Mouse (Mus musculus) G1E-ER4 (cell line): ENCODE results near the gene Sigirr. TPM values are rescaled to one million over a fixed set of nuclear protein-coding genes. Genes with fewer than 3 reads are reported as not detected.

Experiments
- GATA1 ChIP-seq: IDR thresholded peaks from one replicate; pipeline ENCODE4 v1.8.0; 2012; ENCODE audit warnings: low read length, inconsistent platforms
- polyA plus RNA-seq: library from polyadenylated mRNA; stranded (reverse); fragments of >175 nt; gene quantifications from 2 replicates; pipeline ENCODE4 v1.2.3, GENCODE M21; 2012

Gene Sigirr
- polyA plus RNA-seq, 1 experiment, result 7.2 TPM

GRCm38 (mm10) chr7:141056976-141057375, 43.4 kb downstream of the Sigirr start:
- no peak for TF ChIP-seq GATA1

DNA sequence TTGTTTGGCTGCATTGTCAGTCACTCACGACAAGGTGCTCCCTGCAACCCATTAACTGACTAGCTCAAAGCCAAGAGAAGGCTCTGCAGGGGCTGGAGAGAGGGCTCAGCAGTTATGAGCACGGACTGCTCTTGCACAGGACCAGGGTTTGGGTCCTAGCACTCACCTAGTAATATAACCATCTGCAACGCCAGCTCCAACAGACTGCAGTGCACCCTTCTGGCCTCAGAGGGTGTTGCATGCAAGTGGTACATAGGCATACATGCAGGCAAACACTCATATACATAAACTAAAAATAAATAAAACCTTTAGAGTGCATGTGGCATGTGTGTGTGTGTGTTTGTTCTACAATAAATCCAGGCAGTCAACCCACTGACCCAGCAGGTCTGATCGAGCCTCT, 44.6 kb downstream of the Sigirr start:
- TF ChIP-seq GATA1, result no peak

DNA sequence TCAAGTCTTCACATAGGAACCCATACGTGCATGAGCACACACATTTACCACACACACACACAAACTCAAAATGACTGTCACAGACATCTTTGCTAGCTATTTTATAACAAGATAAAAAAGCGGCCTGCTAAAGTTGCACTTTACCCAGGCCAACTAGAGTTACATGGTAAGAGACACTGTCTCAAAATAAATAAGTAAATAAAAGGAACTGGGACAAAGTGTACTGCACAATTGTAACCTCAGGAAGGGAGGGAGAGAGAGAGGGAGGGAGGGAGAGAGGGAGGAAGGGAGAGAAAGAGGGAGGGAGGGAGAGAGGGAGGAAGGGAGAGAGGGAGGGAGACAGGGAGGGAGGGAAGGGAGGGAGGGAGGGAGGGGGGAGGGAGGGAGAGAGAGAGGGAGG, 48.0 kb downstream of the Sigirr start:
- no peak for TF ChIP-seq GATA1

DNA sequence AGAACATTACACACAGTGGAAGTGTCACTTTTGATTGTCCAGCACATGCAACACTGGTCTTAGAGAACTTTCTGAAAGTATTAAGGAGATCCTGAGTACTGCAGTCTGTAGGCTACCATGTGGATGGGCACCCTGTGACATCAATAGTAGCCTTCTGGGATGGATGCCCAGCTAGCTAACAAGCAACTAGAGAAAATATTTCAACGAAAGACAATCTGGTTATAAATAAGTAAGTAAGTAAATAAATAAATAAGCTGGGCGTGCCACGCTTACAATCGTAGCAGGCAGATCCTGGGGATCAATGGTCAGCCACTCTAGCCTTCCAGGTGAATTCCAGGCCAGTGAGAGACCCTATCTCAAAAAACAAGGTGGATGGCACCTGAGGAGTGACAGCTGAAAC, 48.4 kb downstream of the Sigirr start:
- no peak for TF ChIP-seq GATA1

DNA sequence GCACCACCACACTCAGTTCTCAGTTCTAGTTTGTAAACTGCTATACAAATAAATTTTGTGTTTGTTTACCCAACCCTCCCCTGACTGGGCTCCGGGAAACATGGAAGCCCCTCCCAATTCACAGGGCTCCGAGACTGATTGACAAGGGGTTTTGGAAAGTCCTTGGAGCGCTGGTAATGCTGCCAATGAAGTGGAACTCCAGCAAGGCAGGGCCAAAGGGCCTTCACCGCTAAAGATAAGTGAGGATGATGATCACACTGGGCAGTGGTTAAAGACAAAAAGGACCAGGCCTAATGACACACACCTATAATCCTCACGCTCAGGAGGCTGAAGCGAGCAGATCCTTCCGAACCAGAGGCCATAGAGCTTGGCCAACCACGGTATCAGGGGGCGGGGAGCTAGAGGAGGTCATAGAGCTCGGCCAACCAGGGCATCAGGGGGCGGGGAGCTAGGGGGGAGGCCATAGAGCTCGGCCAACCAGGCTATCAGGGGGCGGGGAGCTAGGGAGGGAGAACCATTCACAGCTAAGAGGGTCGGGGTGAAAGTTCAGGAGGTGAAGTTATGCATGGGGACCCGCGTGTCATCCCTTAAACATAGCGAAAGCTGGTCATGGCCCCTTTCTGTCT, 49.2 kb downstream of the Sigirr start:
- TF ChIP-seq GATA1, result no peak

DNA sequence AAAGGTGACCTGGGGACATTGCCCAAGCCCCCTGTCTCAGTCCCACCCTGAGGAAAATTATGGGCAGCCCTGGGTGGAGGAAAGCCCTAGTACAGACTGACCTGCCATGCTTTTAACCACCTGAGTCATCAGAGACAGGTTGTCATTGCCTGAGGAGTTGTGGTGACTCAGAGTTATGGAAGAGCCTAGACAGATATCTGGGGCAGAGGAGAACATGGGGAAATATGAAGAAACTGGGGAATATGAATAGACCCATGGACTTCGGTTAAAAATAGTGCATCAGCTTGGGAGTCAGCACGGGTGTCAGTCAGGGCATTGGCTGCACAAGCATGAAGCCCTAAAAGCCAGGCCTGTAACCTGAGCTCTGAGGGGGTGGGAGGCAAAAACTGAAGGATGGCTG, 51.0 kb downstream of the Sigirr start:
- no peak for TF ChIP-seq GATA1

GRCm38 (mm10) chr7:141048226-141049218, 51.9 kb downstream of the Sigirr start:
- TF ChIP-seq GATA1, result no peak

GRCm38 (mm10) chr7:141047581-141048225, 52.7 kb downstream of the Sigirr start:
- no peak for TF ChIP-seq GATA1

GRCm38 (mm10) chr7:141046931-141047580, 53.3 kb downstream of the Sigirr start:
- peak; percentile 31 for TF ChIP-seq GATA1

GRCm38 (mm10) chr7:141042539-141042938, 57.8 kb downstream of the Sigirr start:
- no peak for TF ChIP-seq GATA1

GRCm38 (mm10) chr7:141041661-141042060, 58.7 kb downstream of the Sigirr start:
- no peak for TF ChIP-seq GATA1

Other genes starting within 250 kb of the Sigirr start
- gene Gm45785, start 244.2 kb downstream of the Sigirr start, polyA plus RNA-seq, result 0.18 and 0.99 TPM in 2 replicates
- gene Ric8a, start 243.6 kb downstream of the Sigirr start, polyA plus RNA-seq, result 39.1 and 49.2 TPM in 2 replicates
- gene Bet1l, start 243.0 kb downstream of the Sigirr start, polyA plus RNA-seq, result 3.2 and 3.9 TPM in 2 replicates
- gene Psmd13, start 218.6 kb downstream of the Sigirr start, polyA plus RNA-seq, result 50.0 and 92.4 TPM in 2 replicates
- 25.4 and 38.9 TPM in 2 replicates for gene Sirt3, start 218.3 kb downstream of the Sigirr start, polyA plus RNA-seq
- gene Cox8b, start 200.1 kb downstream of the Sigirr start, polyA plus RNA-seq, result not detected in 2 replicates
- not detected in 2 replicates for gene Nlrp6, start 179.7 kb downstream of the Sigirr start, polyA plus RNA-seq
- 6.3 and 7.2 TPM in 2 replicates for gene Pgghg, start 159.2 kb downstream of the Sigirr start, polyA plus RNA-seq
- gene Ifitm5, start 150.3 kb downstream of the Sigirr start, polyA plus RNA-seq, result 0.43 and 0.61 TPM in 2 replicates
- not detected in 2 replicates for gene Gm45717, start 144.6 kb downstream of the Sigirr start, polyA plus RNA-seq
- 234 and 285 TPM in 2 replicates for gene Ifitm2, start 144.6 kb downstream of the Sigirr start, polyA plus RNA-seq
- 0.08 and 0.26 TPM in 2 replicates for gene Ifitm1, start 133.4 kb downstream of the Sigirr start, polyA plus RNA-seq
- not detected in 2 replicates for gene Ifitm3, start 89.8 kb downstream of the Sigirr start, polyA plus RNA-seq
- gene Ifitm6, start 82.6 kb downstream of the Sigirr start, polyA plus RNA-seq, result not detected in 2 replicates
- gene Gm17387, start 71.4 kb downstream of the Sigirr start, polyA plus RNA-seq, result not detected in 2 replicates
- gene B4galnt4, start 39.5 kb downstream of the Sigirr start, polyA plus RNA-seq, result not detected in 2 replicates
- gene Pkp3, start 22.4 kb downstream of the Sigirr start, polyA plus RNA-seq, result 0.05 TPM in 1 of 2 replicates, not detected in the other
- not detected in 2 replicates for gene Ano9, start 17.2 kb upstream of the Sigirr start, polyA plus RNA-seq
- 49.9 and 62.6 TPM in 2 replicates for gene Ptdss2, start 21.8 kb upstream of the Sigirr start, polyA plus RNA-seq
- 1.5 and 14.6 TPM in 2 replicates for gene Rnh1, start 72.3 kb upstream of the Sigirr start, polyA plus RNA-seq
- gene Hras, start 93.4 kb upstream of the Sigirr start, polyA plus RNA-seq, result 46.6 and 52.7 TPM in 2 replicates
- 2.4 and 3.1 TPM in 2 replicates for gene Lrrc56, start 93.6 kb upstream of the Sigirr start, polyA plus RNA-seq
- gene Lmntd2, start 113.5 kb upstream of the Sigirr start, polyA plus RNA-seq, result 0.08 and 0.10 TPM in 2 replicates
- 12.7 and 20.3 TPM in 2 replicates for gene Rassf7, start 115.3 kb upstream of the Sigirr start, polyA plus RNA-seq
- 132 and 133 TPM in 2 replicates for gene Phrf1, start 128.2 kb upstream of the Sigirr start, polyA plus RNA-seq
- 24.4 and 30.7 TPM in 2 replicates for gene Irf7, start 165.9 kb upstream of the Sigirr start, polyA plus RNA-seq
- not detected in 2 replicates for gene Cdhr5, start 176.2 kb upstream of the Sigirr start, polyA plus RNA-seq
- not detected in 2 replicates for gene Sct, start 178.6 kb upstream of the Sigirr start, polyA plus RNA-seq
- 0.03 TPM in 1 of 2 replicates, not detected in the other for gene Drd4, start 191.4 kb upstream of the Sigirr start, polyA plus RNA-seq
- 72.4 and 106 TPM in 2 replicates for gene Deaf1, start 227.1 kb upstream of the Sigirr start, polyA plus RNA-seq
- gene Tmem80, start 227.2 kb upstream of the Sigirr start, polyA plus RNA-seq, result 8.7 and 9.3 TPM in 2 replicates
- not detected in 2 replicates for gene Eps8l2, start 238.3 kb upstream of the Sigirr start, polyA plus RNA-seq